Mouse (Mus musculus) layer of hippocampus, adult 11-12 months (tissue): ENCODE results near the gene Igsf9b.

Experiments
- DNase-seq: peaks from one replicate; pipeline ENCODE4 v3.0.0; 2022; ENCODE audit warnings: low spot score

The Igsf9b gene

GRCm38 (mm10) chr9:27330374-27330773, 31.4 kb downstream of the Igsf9b start:
- no peak for DNase-seq

GRCm38 (mm10) chr9:27331538-27331937, 32.5 kb downstream of the Igsf9b start:
- DNase-seq, result no peak

- no peak for DNase-seq
Observed at GRCm38 (mm10) chr9:27334895-27335294, 35.9 kb downstream of the Igsf9b start.

- DNase-seq, result peak; percentile 38
Observed at GRCm38 (mm10) chr9:27336962-27337636, 38.1 kb downstream of the Igsf9b start.

GRCm38 (mm10) chr9:27339168-27339567, 40.2 kb downstream of the Igsf9b start:
- no peak for DNase-seq

GRCm38 (mm10) chr9:27346541-27347269, 47.7 kb downstream of the Igsf9b start:
- no peak for DNase-seq

- no peak for DNase-seq
Observed at GRCm38 (mm10) chr9:27353082-27353481, 54.1 kb downstream of the Igsf9b start.

- DNase-seq, result no peak
Observed at GRCm38 (mm10) chr9:27357893-27358292, 58.9 kb downstream of the Igsf9b start.

- DNase-seq, result no peak
Observed at GRCm38 (mm10) chr9:27367231-27367630, 68.2 kb downstream of the Igsf9b start.

- no peak for DNase-seq
Observed at GRCm38 (mm10) chr9:27369108-27369507, 70.1 kb downstream of the Igsf9b start.

GRCm38 (mm10) chr9:27375746-27376145, 76.7 kb downstream of the Igsf9b start:
- DNase-seq, result no peak

GRCm38 (mm10) chr9:27386951-27387350, 87.9 kb downstream of the Igsf9b start:
- no peak for DNase-seq

GRCm38 (mm10) chr9:27396500-27396899, 97.5 kb downstream of the Igsf9b start, which contains the start of gene Spata19:
Spata19 (plus strand) TSS chr9:27396800.
- DNase-seq, result no peak

GRCm38 (mm10) chr9:27401169-27401568, 102.2 kb downstream of the Igsf9b start:
- peak; percentile 67 for DNase-seq
